Mouse (Mus musculus) liver, adult 2 months (tissue): ENCODE measurements around the gene Epha8.

Experiments used
- CTCF ChIP-seq: fragments of 200-500 bp; IDR thresholded peaks from 2 replicates; pipeline ENCODE4 v1.5.1; 2011; ENCODE audit warnings: low read depth, low read length, control low read depth
- POLR2A ChIP-seq: fragments of 200-500 bp; IDR thresholded peaks from 2 replicates; pipeline ENCODE4 v1.6.1; 2011; ENCODE audit warnings: low read length, control low read depth; ENCODE audit not compliant: insufficient read depth; ENCODE audit errors: extremely low read depth

DNA sequence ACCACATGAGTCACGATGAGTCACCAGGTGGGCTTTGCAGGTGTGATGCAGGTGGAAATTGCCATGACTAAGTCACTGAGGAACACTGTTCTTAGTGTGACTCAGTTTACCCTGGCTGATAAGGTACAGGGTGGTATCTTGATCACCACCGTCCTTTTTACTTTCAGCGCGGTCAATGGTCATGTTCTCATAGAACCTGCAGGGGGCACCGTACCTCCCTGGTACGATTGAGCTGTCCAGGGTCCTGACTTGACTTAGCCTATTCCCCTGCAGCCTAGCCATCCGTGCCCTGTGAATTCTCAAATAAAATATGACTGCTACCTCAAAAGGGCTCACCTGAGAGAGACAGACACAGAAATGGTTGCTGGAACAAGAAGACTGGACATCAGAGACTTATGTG lies 49.6 kb downstream of the Epha8 start:
- TF ChIP-seq CTCF: peak; percentile 80
- TF ChIP-seq POLR2A: no peak
